Mouse (Mus musculus) lung, adult 2 months (tissue): ENCODE results near the gene Anapc15.

Experiments
- CTCF ChIP-seq: fragments of 200-500 bp; IDR thresholded peaks from 2 replicates; pipeline ENCODE4 v1.5.1; 2011; ENCODE audit warnings: mild to moderate bottlenecking, low read length, control low read depth; ENCODE audit not compliant: insufficient read depth
- POLR2A ChIP-seq: fragments of 200-500 bp; IDR thresholded peaks from 2 replicates; pipeline ENCODE4 v1.6.1; 2011; ENCODE audit warnings: low read depth, mild to moderate bottlenecking, control low read depth, low read length, borderline replicate concordance; ENCODE audit errors: extremely low read depth

- no peak for TF ChIP-seq CTCF
- no peak for TF ChIP-seq POLR2A
These were observed 7.8 kb downstream of the Anapc15 start for GRCm38 (mm10) chr7:101871296-101871695.
